Mouse (Mus musculus): ENCODE data around the gene Mfsd4b1.

Mfsd4b1 gene

GRCm38 (mm10) chr10:39960441-39960822, 64.6 kb downstream of the Mfsd4b1 start:
- DNase-seq (ENCODE audit: low read depth, low spot score): no peak

- peak; percentile 52 for DNase-seq (ENCODE audit: low read depth, low spot score)
These were observed 65.2 kb downstream of the Mfsd4b1 start, which contains the start of gene Mfsd4b3 for GRCm38 (mm10) chr10:39959761-39960440. Gene Mfsd4b3, minus strand, starts transcription at chr10:39960153.

- no peak for DNase-seq (ENCODE audit: low read depth, low spot score)
These were observed 66.8 kb downstream of the Mfsd4b1 start for GRCm38 (mm10) chr10:39958266-39958665.

- no peak for DNase-seq (ENCODE audit: low read depth, low spot score)
These were observed 68.7 kb downstream of the Mfsd4b1 start for GRCm38 (mm10) chr10:39956340-39956878.

- DNase-seq (ENCODE audit: low read depth, low spot score): no peak
These were observed 69.9 kb downstream of the Mfsd4b1 start for GRCm38 (mm10) chr10:39955163-39955562.
